Mouse (Mus musculus) kidney, adult 2 months (tissue): ENCODE measurements around the gene Folr1. TPM values are rescaled to one million over a fixed set of nuclear protein-coding genes. Genes with fewer than 3 reads are reported as not detected.

ENCODE experiments used
- DNase-seq: peaks from one replicate; pipeline ENCODE4 v3.0.0; 2021
- H3K27ac ChIP-seq: fragments of 200-500 bp; 2 replicates; pipeline ENCODE4 v1.5.1; 2012; ENCODE audit warnings: low read depth, low read length, control low read depth, inconsistent platforms; ENCODE audit not compliant: insufficient read depth
- H3K27me3 ChIP-seq: fragments of 200-500 bp; replicated peaks from 2 replicates; pipeline ENCODE4 v1.6.1; 2012; ENCODE audit warnings: mild to moderate bottlenecking, moderate library complexity, low read length, inconsistent platforms; ENCODE audit not compliant: control insufficient read depth, insufficient read depth
- H3K36me3 ChIP-seq: fragments of 200-500 bp; 2 replicates; pipeline ENCODE4 v1.6.1; 2012; ENCODE audit warnings: mild to moderate bottlenecking, moderate library complexity, low read length, inconsistent platforms; ENCODE audit not compliant: control insufficient read depth, insufficient read depth
- H3K4me1 ChIP-seq: fragments of 200-500 bp; 2 replicates; pipeline ENCODE4 v1.6.1; 2011; ENCODE audit warnings: low read length; ENCODE audit not compliant: control insufficient read depth, insufficient read depth
- H3K4me3 ChIP-seq: fragments of 200-500 bp; 2 replicates; pipeline ENCODE4 v1.5.1; 2011; ENCODE audit warnings: mild to moderate bottlenecking, low read depth, low read length, control low read depth; ENCODE audit not compliant: insufficient read depth
- CTCF ChIP-seq: fragments of 200-500 bp; conservative IDR thresholded peaks from 2 replicates; pipeline ENCODE4 v1.5.1; 2011; ENCODE audit warnings: low read depth, mild to moderate bottlenecking, control low read depth, low read length, moderate library complexity, mixed read lengths; ENCODE audit not compliant: insufficient read depth, insufficient read length
- POLR2A ChIP-seq: fragments of 200-500 bp; IDR thresholded peaks from one replicate; pipeline ENCODE4 v1.6.1; 2011; ENCODE audit warnings: low read depth, low read length, control low read depth
- WGBS: fragments of 180-500 bp; shearing (Covaris S2); methylation state at CpG from one replicate; pipeline ENCODE4 v1.1.7; 2018; 5-methylcytosine and 5-hydroxymethylcytosine counted together
- polyA plus RNA-seq: library from polyadenylated mRNA; depleted of rRNA; stranded (reverse); fragments of >200 nt; gene quantifications from 2 replicates; pipeline ENCODE4 v1.2.3, GENCODE M21; 2012; rRNA removed

Folr1 gene
- polyA plus RNA-seq, 1 experiment, result 1,044 TPM

DNA sequence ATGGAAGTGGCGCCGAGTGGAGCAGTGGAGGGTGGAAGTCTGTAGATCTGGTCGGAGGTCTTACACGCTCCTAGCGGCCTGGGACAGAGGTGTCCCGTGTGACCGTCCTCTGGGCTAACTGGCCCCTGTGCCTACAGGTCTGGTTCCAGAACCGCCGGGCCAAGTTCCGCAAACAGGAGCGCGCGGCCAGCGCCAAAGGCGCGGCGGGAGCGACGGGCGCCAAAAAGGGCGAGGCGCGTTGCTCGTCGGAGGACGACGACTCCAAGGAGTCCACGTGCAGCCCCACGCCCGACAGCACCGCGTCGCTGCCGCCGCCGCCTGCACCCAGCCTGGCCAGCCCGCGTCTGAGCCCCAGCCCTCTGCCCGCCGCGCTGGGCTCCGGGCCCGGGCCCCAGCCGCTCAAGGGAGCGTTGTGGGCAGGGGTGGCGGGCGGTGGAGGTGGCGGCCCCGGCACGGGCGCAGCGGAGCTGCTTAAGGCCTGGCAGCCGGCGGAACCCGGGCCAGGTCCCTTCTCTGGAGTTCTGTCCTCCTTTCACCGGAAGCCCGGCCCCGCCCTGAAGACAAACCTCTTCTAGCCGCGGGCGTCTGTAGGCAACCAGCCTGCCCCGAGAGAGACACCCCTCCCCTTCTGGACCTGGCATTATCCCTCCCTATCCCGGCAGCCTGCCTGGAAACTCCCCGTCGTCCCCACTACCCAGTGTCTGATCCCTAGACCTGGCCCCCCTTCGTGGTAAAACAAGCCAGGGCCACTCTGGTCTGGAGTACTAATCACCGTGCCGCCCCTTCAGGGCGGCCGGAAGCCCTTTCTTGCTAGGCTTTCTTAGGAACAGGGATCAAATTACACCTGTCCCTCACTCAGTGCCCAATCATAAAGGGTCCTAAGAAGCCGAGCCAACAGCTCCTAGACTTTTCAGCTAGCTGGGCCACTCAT lies 48.8 kb downstream of the Folr1 start:
- H3K27ac ChIP-seq, result no peak overlapping the region
- no peak for TF ChIP-seq CTCF
- TF ChIP-seq POLR2A, result no peak
- peaks cover 10% of the 10 kb centered on the region for H3K27me3 ChIP-seq
- peaks cover 5% of the 10 kb centered on the region; the same call in 1 of the 2 replicates for H3K4me1 ChIP-seq
- H3K36me3 ChIP-seq, result peaks cover 2% of the 10 kb centered on the region
- H3K4me3 ChIP-seq, result peak overlapping the region; percentile 38
- 2% methylated on average over 71 of the region's 71 CpGs for WGBS
- DNase-seq, result peak; percentile 61

DNA sequence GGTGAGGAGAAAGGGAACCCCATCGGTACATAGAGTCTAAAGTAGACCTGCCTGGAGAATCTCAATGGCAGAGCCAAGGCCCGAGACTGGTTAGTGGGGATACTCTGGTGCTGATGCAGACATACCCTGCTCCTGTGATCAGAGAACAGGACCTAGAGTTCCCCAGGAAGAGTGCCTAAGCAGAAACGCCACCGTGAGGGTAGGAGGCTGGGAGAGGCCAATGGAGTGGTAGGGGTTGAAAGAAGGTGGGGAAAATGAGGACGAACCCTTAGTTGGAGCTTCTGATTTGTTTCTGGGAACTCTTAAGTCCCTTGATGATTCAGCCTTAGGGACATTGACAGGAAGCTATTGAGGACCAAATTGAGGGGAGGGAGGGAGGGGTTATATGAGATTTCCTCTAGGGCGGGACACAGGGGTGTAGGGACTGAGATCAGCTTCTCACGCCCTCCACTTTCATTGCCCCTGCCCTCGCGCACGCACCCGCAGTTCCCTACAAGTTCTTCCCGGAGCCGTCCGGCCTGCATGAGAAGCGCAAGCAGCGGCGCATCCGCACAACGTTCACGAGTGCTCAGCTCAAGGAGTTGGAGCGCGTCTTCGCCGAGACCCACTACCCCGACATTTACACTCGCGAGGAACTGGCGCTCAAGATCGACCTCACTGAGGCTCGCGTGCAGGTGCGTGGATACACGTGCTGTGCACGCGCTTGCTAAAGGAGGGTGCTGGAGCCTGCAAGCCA lies 50.1 kb downstream of the Folr1 start:
- H3K36me3 ChIP-seq, result no peaks in the 10 kb centered on the region; the same call in none of the 2 replicates

GRCm38 (mm10) chr7:101817861-101818401 lies 52.7 kb downstream of the Folr1 start, which contains the start of gene Phox2a:
Phox2a (plus strand) TSS chr7:101818313.
- Histone ChIP-seq H3K27me3 (peaks cover 10% of the 10 kb centered on the region), H3K27ac (no peak within 1 kb of the TSS), H3K4me1 (no peaks in the 10 kb centered on the region), H3K36me3 (no peaks in the 10 kb centered on the region), H3K4me3 (no peak within 1 kb of the TSS)
- WGBS, result 2% methylated on average over 44 of the region's 45 CpGs
- TF ChIP-seq CTCF, result no peak
- no peak for TF ChIP-seq POLR2A
- DNase-seq, result no peak

More for the DNA sequence above, 50.1 kb downstream of the Folr1 start:
- WGBS, result 12% methylated on average over 35 of the region's 35 CpGs
- Histone ChIP-seq H3K4me1 (peaks cover 5% of the 10 kb centered on the region; the same call in 1 of the 2 replicates), H3K4me3 (no peak overlapping the region), H3K27ac (no peak overlapping the region), H3K27me3 (peaks cover 10% of the 10 kb centered on the region)
- TF ChIP-seq CTCF (no peak), POLR2A (no peak)
- no peak for DNase-seq

Other genes starting within 250 kb of the Folr1 start
- gene Clpb, start 207.2 kb downstream of the Folr1 start, polyA plus RNA-seq, result 64.8 and 84.9 TPM in 2 replicates
- gene Phox2a, start 52.5 kb downstream of the Folr1 start, polyA plus RNA-seq, result 0.20 TPM in 1 of 2 replicates, not detected in the other
- 62.1 and 81.3 TPM in 2 replicates for gene Inppl1, start 32.6 kb downstream of the Folr1 start, polyA plus RNA-seq
- gene Folr2, start 13.6 kb downstream of the Folr1 start, polyA plus RNA-seq, result 11.2 and 11.7 TPM in 2 replicates
- 40.2 and 42.6 TPM in 2 replicates for gene Anapc15, start 7.1 kb downstream of the Folr1 start, polyA plus RNA-seq
- gene Lamtor1, start 35.1 kb upstream of the Folr1 start, polyA plus RNA-seq, result 255 and 267 TPM in 2 replicates
- 0.09 and 0.14 TPM in 2 replicates for gene Tomt, start 35.6 kb upstream of the Folr1 start, polyA plus RNA-seq
- gene Lrrc51, start 63.1 kb upstream of the Folr1 start, polyA plus RNA-seq, result 19.6 and 21.6 TPM in 2 replicates
- gene Numa1, start 63.3 kb upstream of the Folr1 start, polyA plus RNA-seq, result 71.8 and 77.5 TPM in 2 replicates
- gene Il18bp, start 147.9 kb upstream of the Folr1 start, polyA plus RNA-seq, result 18.9 and 22.9 TPM in 2 replicates
- gene Rnf121, start 194.7 kb upstream of the Folr1 start, polyA plus RNA-seq, result 42.7 and 43.8 TPM in 2 replicates
- gene Xndc1, start 194.7 kb upstream of the Folr1 start, polyA plus RNA-seq, result 12.3 and 13.2 TPM in 2 replicates
- gene Xntrpc, start 194.9 kb upstream of the Folr1 start, polyA plus RNA-seq, result 1.8 and 2.5 TPM in 2 replicates
- not detected in 2 replicates for gene Trpc2, start 212.3 kb upstream of the Folr1 start, polyA plus RNA-seq
- 0.08 and 3.8 TPM in 2 replicates for gene Art1, start 231.0 kb upstream of the Folr1 start, polyA plus RNA-seq
- 0.15 and 0.33 TPM in 2 replicates for gene Art5, start 238.7 kb upstream of the Folr1 start, polyA plus RNA-seq
- 0.03 TPM in 1 of 2 replicates, not detected in the other for gene Chrna10, start 246.0 kb upstream of the Folr1 start, polyA plus RNA-seq